Mouse (Mus musculus) brain, embryonic 14.5 days (tissue): Measurements from ENCODE around the gene Csad.

ENCODE experiments used
- CTCF ChIP-seq: fragments of 200-500 bp; IDR thresholded peaks from 2 replicates; pipeline ENCODE4 v1.5.1; 2012; ENCODE audit warnings: inconsistent platforms, mild to moderate bottlenecking, moderate library complexity, borderline replicate concordance; ENCODE audit not compliant: insufficient read depth, insufficient read length; ENCODE audit errors: extremely low read depth
- POLR2A ChIP-seq: fragments of 200-500 bp; IDR thresholded peaks from 2 replicates; pipeline ENCODE4 v1.6.1; 2012; ENCODE audit warnings: mild to moderate bottlenecking, inconsistent platforms, borderline replicate concordance; ENCODE audit not compliant: poor library complexity, insufficient read depth, insufficient read length, severe bottlenecking; ENCODE audit errors: extremely low read depth

DNA sequence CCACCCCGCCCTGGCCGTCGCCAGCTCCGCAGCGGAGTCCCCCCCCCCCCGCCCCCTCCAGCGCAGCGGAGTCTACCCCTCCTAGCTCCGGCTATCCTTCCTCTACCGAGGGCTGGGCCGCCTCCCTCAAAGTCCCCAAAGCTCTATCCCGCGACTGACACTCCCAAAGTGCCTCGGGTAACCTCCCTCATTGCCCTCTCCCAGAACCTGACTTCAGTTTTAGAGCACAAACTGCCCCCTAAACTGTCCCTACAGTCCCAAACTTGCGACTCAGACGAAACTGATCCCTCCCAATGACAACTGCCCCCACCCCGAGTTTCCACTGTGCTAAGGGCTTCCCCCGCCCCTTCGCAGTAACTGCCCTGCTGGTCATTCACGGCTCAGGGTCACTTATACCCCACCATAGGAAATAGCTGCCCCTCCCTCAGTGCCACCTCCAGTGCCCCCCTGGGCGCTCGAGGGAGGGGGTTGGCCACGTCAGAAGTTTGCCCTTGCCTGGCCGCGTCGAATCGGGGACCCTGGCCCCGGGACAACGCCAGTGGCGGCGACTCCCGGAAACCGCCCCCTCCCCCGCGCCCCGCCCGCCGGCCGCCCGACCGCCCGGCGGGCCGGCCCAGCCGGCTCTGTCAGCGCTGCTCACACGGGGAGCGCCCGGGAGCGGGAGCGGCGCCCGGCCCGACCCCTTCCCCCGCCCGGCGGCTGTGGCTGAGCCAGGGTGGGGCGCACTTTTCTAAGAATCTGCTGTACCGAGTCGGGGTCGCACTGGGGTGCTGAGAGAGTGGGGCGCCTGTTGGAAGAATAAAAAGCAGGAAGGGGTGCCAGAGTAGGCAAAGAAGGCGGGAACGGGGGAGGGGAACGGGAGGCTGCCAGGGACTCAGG lies 43.0 kb upstream of the Csad start:
- TF ChIP-seq CTCF: no peak
- no peak for TF ChIP-seq POLR2A
